Mouse (Mus musculus) E14TG2a.4 (cell line): Measurements from ENCODE around the gene Ly6g5c.

ENCODE experiments used
- CTCF ChIP-seq: conservative IDR thresholded peaks from 2 replicates; pipeline ENCODE4 v1.5.1; 2014; ENCODE audit warnings: low read length
- NANOG ChIP-seq: IDR thresholded peaks from 2 replicates; pipeline ENCODE4 v1.6.1; 2014; ENCODE audit warnings: borderline replicate concordance, low read length, mixed read lengths

DNA sequence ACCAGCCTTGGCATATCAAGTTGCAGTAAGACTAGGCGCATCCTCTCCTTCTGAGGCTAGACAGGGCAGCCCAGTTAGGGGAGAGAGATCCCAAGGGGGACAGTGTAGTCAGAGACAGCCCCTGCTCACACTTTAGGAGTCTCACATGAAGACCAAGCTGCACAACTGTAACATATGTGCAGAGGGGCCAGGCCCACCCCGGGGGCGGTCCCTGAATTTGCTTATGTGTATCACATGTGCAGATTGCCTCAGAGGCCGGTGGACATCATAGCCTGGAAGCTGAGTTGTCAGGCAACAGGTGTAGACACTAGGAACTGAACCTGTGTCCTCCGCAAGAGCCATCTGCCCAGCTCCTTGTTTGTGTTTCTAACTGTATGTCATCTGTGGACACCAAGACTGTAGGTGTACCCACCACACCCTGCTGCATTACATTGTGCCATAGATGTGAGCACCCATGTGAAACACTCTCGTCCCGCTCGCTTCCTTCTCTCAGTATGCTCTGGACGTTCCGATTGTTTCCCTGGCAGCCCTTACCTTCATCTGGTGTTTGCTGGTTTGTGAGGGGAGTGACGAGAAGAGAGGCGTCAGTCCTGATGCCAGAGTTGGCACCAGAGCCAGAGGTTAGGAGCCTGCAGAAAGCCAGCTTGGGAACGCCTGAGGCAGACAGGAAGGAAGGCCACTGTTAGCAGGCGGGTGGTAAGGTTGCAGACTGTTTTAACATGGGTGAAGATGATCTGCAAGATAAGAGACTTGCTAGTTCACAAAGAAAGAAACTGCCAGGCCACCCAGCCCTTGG lies 15.5 kb upstream of the Ly6g5c start:
- no peak for TF ChIP-seq CTCF
- no peak for TF ChIP-seq NANOG
